Mouse (Mus musculus): ENCODE measurements around the gene Gm28576. TPM values are rescaled to one million over a fixed set of nuclear protein-coding genes. Genes with fewer than 3 reads are reported as not detected.
"Not testable (repeated sequence)": the region's sequence is repeated elsewhere in the genome, so short reads cannot be mapped to it uniquely, and the experiment has no call there.

Gm28576 gene
- not detected in 2 replicates for polyA plus RNA-seq (2014; fragmentation: Nextera tagmentation; extraction: Ambion mirVana)

DNA sequence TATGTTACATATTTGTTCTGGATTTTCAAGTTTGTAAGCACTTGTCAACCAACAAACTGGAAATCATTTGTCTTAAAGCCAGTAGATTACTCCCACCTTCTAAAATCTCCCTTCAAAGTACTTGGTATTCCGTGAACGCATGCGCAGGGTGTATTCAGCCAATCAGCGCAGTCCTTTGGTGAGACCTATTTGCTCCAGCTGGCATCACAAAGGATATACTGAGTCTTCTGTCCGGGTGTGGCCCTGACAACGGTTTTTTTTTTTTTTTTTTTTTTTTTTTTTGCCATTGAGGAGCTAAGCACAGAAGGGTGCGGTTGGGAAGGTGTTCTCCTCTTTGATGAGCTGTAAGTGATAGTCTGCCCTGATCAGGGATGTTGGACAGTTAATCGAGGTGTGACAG lies at the start of gene Gm28576:
Gene Gm28576, plus strand, starts transcription at position 301 of the 400 bp plus-strand sequence.
- not testable (repeated sequence) for ATAC-seq (ENCODE audit: low FRiP score); H3K9ac ChIP-seq; H3K27ac ChIP-seq; DNase-seq (ENCODE audit: low spot score); H3K27me3 ChIP-seq (ENCODE audit: control insufficient read depth, insufficient read depth, low read length); H3K9me3 ChIP-seq (ENCODE audit: control insufficient read depth, low read length); H3K4me2 ChIP-seq (replicated peaks); H3K4me1 ChIP-seq (replicated peaks; ENCODE audit: control insufficient read depth, insufficient read depth, low read length); H3K36me3 ChIP-seq (replicated peaks; ENCODE audit: control insufficient read depth, insufficient read depth); H3K4me3 ChIP-seq (replicated peaks; ENCODE audit: low read length)
- WGBS = no CpG with 5 or more reads among the region's 8 CpGs

Other genes with a start within 250 kb of the Gm28576 start
- not detected in 2 replicates for gene Gm20826, start 84.5 kb upstream of the Gm28576 start, polyA plus RNA-seq (2014; fragmentation: Nextera tagmentation; extraction: Ambion mirVana)

All from hindbrain, embryonic 14.5 days (tissue).